Mouse (Mus musculus): ENCODE data around the gene Paip2b.
"Not testable (repeated sequence)": the region's sequence is repeated elsewhere in the genome, so short reads cannot be mapped to it uniquely, and the experiment has no call there.

Gene Paip2b

DNA sequence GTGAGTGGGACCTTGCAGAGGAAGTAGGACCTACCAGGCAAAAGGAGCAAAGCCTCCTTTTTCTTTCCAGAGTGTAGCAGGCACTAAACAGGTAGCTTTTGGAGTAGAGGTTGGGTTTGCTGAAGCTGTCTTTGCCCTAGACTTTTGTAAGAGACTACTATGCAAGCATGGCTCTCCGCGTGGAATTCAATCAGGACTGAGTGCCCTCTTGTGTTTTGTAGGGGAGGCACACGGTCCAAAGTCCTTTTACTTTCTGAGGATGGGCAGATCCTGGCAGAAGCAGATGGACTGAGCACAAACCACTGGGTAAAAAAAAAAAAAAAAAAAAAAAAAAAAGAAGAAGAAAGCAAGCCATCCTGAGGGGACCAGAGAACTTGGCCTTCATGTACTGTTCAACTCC lies 34.9 kb downstream of the Paip2b start:
- peak; percentile 51 to 57 for DNase-seq

- DNase-seq, result peak; percentile 29 to 53
Measured at GRCm38 (mm10) chr6:83795492-83795900, 36.0 kb downstream of the Paip2b start.

- peak; percentile 94 to 97 for DNase-seq
Measured at GRCm38 (mm10) chr6:83794760-83795296, 36.7 kb downstream of the Paip2b start, which contains the start of gene Nagk. Gene Nagk (plus strand): TSS chr6:83794982.

GRCm38 (mm10) chr6:83791251-83791890 lies 40.2 kb downstream of the Paip2b start:
- DNase-seq, result no peak

- DNase-seq, result not testable (repeated sequence)
Measured at GRCm38 (mm10) chr6:83790533-83790932, 41.0 kb downstream of the Paip2b start.

- DNase-seq, result no peak
Measured at GRCm38 (mm10) chr6:83788554-83788953, 43.0 kb downstream of the Paip2b start.

DNA sequence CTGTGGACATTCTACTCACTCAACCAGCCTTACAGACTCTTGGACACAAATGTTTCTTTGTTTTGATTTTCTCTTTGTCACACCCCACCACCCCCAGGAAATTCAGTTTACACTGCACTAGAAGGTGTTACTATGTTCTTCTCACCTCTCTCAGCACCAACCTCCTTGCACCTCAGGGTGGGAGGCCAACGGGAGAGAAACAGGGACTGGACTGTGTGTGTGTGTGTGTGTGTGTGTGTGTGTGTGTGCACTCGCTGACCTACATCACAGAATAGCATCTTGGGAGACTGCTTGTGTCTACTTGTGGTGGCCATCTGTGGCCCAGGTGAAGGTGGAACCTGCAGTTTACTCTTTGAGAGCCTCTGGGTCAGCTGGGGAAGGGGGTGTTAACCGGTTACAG lies 45.1 kb downstream of the Paip2b start:
- no peak for DNase-seq

DNA sequence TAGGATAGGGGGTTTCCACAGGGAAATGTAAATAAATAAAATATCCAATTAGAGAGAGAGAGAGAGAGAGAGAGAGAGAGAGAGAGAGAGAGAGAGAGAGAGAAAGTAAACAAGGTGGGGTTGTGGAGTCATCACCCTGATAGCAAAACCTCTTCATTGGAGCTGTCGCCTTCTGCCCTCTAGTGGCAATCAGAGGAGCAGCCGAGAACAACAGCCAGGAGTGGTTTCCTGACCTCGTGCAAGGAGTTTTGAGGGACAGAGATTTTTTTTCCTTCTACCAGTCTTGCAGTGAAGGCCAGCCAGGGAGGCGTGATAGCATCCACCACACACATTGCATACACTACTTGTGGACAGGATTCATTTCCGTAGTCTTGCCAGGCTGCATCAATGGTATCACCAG lies 52.5 kb downstream of the Paip2b start:
- peak; percentile 62 to 73 for DNase-seq

DNA sequence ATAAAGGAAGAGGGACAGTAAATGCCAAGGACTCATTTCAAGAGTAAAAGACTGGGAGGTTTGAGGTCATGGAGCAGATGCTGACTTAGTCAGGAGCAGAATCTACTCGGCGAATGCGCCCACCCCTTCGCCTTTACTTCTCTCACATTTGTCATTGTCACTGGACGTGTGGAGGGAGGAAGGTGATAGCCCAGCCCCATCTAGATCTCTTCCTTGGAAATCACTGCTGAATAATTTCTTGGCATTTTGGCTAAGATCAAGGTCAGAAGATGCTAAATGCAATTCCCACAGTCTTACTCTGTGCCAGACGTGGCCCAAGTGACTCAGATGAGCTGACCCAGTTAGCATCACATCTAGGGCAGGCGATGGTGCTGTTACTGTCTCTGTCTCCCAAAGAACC lies 53.2 kb downstream of the Paip2b start:
- no peak for DNase-seq

- DNase-seq, result peak; percentile 88 to 94
Measured at GRCm38 (mm10) chr6:83775638-83776293, 55.8 kb downstream of the Paip2b start, which contains the start of gene Tex261. Gene Tex261 (minus strand): TSS chr6:83775813.

DNA sequence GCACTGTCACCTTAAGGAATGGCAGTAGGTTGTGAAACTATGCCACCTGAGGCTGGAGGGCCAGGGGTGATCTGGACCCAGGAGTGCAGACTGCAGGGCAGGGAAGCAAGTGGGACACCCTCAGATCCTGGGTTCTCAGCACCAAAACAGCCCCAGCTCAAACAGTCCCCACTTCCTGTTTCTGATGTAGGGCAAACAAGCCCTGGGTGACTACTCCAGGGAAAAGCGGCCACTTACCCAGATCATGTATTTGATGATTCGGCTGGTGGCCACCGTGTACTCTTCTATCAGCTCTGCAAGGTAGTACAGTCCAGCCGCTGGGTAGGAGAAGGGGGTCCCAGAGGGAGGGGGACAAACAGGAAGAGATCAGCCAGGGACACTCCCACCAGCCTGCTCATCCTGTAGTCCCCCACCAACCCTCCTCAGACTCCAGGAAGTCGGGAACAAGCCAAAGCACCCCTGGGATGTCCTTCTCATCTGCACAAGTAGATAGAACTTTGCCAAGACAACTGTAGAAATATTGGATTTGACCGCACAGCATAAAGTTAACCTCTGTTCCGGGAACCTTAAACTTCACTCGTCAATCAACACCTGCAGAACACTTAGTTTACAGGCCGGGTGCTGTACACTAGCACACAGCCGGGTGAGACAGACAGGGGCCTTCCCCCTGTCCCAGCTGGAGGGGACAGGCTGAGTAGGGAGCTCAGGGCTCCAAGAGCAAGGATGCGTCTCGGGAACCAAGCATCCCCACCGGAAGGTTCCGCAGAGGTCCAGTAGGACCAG lies 56.6 kb downstream of the Paip2b start:
- no peak for DNase-seq

- no peak for DNase-seq
Measured at GRCm38 (mm10) chr6:83774126-83774525, 57.4 kb downstream of the Paip2b start.

DNA sequence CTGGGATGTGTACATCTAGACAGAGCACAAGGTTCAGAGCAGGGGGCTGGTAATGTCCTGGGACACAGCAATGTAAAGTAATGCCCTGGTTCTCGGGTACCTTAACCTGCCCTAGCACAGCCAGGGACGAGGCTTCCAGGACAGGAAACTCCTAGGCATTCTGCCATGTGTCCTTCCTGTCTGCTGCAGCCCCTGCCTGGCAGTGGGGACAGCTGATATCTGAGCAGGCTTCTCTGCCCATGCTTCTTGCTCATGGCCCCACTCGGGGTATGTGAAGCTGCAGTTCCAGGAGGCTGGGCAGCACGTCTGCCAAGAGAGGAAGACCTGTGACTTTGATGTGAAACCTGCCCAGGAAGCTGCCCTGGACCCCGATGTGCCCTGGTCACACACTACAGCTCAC lies 63.1 kb downstream of the Paip2b start:
- DNase-seq, result no peak

DNA sequence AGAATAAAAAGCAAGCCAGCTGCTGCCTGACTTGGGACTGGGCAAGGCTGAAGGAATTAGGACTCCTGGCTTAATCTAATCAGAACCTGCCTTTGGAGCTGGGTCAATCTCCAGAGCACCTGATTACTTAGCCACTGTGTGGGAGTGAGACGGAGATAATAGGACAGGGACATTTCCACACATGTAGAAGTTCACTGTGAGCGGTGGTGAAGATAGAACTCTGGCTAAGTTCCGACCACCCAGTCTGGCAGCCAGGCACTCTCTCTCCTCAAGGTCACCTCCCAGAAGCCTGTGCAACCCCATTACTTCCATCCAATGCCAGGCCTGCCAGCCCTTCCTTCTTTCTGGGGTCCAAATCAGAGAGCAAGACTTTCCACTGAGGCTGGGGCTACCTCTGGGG lies 64.6 kb downstream of the Paip2b start:
- DNase-seq, result no peak

GRCm38 (mm10) chr6:83762880-83763431 lies 68.6 kb downstream of the Paip2b start:
- DNase-seq, result peak; percentile 46 to 74

- DNase-seq, result no peak
Measured at GRCm38 (mm10) chr6:83762344-83762743, 69.2 kb downstream of the Paip2b start, which contains the start of gene Ankrd53. Gene Ankrd53 (plus strand): TSS chr6:83762644.

- no peak for DNase-seq
Measured at GRCm38 (mm10) chr6:83756051-83756450, 75.5 kb downstream of the Paip2b start.

All from kidney, postnatal 25 days (tissue).